Mouse (Mus musculus) layer of hippocampus, adult 9-10 months (tissue): ENCODE results near the gene Tnp2.
A peak's percentile ranks its signal among the peaks of the same experiment; 100 is the strongest.

Experiments used
- DNase-seq: peaks from one replicate; pipeline ENCODE4 v3.0.0; 2022; ENCODE audit warnings: low spot score

Tnp2 gene

DNA sequence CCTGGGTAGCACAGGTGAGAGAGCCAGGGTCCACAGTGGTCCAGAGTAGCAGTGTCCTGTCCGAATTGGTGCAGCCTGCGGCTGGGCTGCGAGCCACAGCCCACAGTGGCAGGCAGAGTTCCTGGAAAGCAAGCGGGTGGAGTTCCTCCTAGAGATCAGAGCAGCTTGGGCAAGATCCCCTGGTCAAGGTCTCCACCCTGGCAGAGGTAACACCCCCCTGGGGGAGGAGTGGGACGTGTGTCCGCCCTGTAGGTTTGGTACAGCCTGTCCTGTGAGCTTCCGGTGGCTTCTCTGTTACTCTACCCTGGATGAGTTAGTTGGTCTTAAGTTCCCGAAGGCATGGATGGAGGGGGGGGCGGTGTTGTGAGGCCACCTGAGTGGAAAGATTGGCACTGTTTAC lies 19.6 kb downstream of the Tnp2 start:
- no peak for DNase-seq

GRCm38 (mm10) chr16:10767158-10767557 lies 21.3 kb downstream of the Tnp2 start:
- peak; percentile 42 for DNase-seq

GRCm38 (mm10) chr16:10764323-10764722 lies 24.1 kb downstream of the Tnp2 start:
- no peak for DNase-seq

DNA sequence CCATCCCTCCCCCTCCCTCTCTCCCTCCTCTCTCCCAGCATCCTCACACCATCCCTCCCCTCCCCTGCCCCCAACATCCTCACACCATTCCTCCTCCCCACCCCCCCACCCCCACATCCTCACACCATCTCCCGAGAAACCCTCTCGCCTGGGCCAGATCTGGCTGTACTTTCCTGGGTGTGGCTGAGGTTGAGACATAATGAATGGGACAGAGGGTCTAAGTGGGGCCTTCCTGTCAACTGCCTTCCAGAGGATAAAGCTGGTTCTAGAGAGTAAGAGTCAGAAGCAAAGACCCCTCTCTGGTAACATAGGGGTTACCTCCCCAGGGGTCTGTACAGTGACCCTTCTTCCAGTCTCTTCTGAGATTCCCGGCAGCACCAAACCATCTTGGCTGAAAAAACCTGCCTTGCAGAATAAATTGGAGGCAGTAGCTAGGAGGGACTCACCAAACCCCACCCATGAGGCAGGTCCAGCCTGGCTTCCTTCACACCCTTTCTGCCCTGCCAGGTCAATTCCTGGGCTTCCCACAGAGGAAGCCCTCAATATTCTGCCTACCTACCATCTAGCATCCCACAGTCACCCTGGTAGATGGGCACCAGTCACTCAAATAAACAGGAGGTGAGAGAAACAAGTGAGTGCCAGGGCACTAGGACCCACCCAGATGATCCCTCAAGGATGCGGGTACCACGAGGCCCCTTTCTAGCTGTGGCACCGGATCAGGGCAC lies 24.8 kb downstream of the Tnp2 start:
- DNase-seq = no peak

- no peak for DNase-seq
These were observed 25.8 kb downstream of the Tnp2 start for GRCm38 (mm10) chr16:10762569-10763180.

DNA sequence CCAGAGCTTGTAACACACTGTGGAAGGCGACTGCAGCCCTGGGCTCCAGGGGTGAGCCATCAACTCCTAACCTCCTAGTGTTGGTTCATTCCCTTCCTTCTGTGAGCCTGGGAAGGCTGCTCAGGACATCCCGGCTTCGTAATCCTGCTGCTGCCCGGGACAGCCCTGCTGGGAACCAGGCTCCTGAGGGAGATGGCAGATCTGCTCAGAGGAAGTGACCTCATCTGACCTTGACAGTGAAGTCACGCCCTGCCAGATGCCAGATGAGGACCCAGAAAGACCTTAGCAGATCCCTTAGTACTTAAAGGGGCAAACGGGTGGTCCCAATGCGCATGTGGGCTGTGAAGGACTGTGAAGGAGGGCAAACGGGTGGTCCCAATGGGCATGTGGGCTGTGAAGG lies 27.3 kb downstream of the Tnp2 start:
- DNase-seq = no peak

DNA sequence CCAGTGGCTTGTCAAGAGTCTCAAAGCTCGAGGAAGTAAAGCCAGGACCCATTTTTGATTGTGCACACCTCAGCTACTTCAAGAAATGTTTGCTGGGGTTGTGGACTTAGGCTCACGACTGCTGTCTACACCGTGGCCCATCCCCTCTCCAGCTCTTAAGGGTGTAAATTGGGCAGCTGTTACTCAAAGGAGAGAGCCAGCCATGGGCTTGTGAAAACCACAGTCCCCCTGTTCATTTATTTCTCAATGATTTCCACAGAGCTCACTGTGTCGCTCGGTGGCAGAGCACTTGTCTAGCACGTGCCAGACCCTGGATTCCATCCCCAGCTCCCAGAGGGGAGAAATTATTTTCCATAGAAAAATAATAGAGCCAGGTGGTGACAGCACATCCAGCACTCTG lies 32.3 kb downstream of the Tnp2 start:
- DNase-seq = no peak

DNA sequence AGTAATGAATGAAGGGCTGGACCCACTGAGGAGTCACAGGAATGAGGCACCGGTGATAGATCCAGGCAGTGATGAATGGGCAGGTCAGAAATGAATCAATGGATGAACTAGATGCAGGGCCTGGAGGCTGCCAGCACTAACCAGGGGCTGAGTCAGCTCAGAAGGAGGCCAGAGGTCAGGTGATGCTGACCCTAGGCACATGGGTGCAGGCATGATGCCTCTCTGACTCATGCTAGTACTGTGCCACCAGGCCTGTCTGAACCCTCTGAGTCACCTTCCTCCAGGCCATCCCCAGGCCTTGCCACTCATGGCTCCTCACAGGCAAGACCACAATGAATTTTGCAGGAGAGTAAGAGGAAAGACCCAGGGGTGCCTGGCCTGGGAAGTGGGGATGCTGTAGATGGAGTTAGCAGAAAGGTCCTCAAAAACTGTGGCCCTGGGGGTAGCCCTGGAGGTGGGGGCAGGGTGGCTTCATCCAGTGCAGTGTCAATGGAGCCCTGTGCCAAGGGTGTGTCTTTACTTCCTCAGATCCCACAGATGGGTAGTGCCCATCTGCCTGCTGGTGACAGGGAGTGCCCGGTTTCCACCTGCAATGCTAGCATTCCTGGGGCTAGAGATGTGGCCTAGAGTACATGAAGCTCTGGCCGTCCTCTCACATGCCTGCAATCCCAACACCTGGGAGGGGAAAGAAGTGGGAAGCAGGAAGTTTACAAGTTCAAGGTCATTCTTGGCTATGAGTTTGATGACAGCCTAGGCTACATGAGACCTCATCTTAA lies 33.8 kb downstream of the Tnp2 start:
- no peak for DNase-seq

GRCm38 (mm10) chr16:10749824-10750223 lies 38.6 kb downstream of the Tnp2 start:
- DNase-seq = no peak

- no peak for DNase-seq
These were observed 39.2 kb downstream of the Tnp2 start for GRCm38 (mm10) chr16:10749226-10749625.

DNA sequence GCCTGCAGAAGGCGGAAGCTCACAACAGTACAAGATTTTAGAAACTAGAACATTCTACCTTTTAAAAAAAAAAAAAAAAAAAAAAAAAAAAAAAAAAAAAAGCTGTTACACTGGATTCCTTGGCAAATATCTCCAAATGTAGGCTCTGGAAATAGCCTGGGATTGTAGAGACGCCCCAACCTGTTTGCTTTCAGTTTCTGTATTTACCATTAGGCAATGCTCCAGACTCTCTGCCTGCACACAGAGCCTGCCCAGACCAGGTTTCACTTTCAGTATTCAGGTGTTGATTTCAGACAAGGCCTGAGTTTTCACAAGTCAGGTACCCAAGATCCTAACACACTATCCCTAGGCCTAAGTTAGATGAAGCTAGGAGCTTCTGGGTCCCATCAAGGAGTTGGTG lies 47.4 kb downstream of the Tnp2 start:
- DNase-seq = no peak

DNA sequence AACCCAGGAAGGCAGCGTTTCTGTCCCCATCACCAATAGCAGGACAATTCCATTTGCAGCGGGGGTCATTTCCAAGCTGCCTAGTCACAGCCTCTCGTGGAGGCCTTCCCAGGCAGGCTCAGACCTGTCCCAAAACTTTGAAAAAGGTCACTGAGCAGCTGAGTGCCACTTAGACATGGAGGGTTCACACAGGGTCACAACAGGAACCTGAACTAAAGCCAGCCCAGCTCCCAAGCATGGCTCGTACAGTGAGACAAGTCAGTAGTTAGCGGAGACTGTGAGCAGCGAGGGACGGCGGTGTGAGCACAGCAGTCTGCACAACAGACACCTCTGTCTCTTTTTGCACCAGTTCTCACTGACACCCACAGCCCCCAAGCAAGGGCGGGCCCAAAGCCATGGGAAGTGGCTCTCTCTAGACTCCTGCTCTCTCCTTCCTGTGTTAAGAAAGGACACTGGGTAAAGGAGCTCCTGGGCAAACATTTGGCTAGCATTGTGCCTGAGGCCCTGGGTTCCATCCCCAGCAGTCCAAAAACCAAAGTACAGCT lies 48.5 kb downstream of the Tnp2 start:
- no peak for DNase-seq

DNA sequence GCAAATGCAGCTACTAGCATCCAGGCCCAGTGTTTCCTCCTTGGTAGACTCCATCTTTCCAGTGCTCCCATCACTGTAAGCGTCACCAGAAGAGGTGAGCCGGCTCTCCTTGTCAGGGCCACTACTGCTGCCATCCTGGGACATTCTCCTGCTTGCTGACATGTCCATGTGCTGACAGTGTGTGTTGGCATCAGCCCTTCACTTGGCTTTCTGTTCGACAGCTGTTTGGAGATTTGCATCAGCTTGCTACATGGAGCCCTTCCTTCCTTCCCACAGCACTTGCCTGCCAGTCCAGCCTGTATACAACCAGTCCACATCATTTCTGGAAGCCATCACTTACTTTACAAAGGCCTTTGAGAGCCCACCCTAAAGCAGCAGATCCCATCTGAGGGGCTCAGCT lies 49.6 kb downstream of the Tnp2 start:
- DNase-seq = no peak
